Mouse (Mus musculus) embryonic fibroblast, embryonic 13.5 days (primary cell): ENCODE measurements around the gene Gmeb1. TPM values are rescaled to one million over a fixed set of nuclear protein-coding genes. Genes with fewer than 3 reads are reported as not detected.
"Not testable (repeated sequence)": the region's sequence is repeated elsewhere in the genome, so short reads cannot be mapped to it uniquely, and the experiment has no call there.

Source experiments
- H3K27ac ChIP-seq: 2 replicates; pipeline ENCODE4 v1.5.1; 2012; ENCODE audit warnings: low read length, control low read depth, inconsistent platforms; ENCODE audit not compliant: insufficient read depth
- H3K4me1 ChIP-seq: 2 replicates; pipeline ENCODE4 v1.6.1; 2011; ENCODE audit warnings: low read length; ENCODE audit not compliant: control insufficient read depth, insufficient read depth
- H3K4me3 ChIP-seq: 2 replicates; pipeline ENCODE4 v1.5.1; 2011; ENCODE audit warnings: mild to moderate bottlenecking, control low read depth, low read length; ENCODE audit not compliant: insufficient read depth
- CTCF ChIP-seq: IDR thresholded peaks from 2 replicates; pipeline ENCODE4 v1.5.1; 2011; ENCODE audit warnings: mild to moderate bottlenecking, control low read depth, low read length, moderate library complexity, borderline replicate concordance; ENCODE audit not compliant: insufficient read depth
- POLR2A ChIP-seq: IDR thresholded peaks from 2 replicates; pipeline ENCODE4 v1.6.1; 2011; ENCODE audit warnings: low read depth, mild to moderate bottlenecking, control low read depth, low read length, moderate library complexity
- polyA plus RNA-seq: library from polyadenylated mRNA; stranded (reverse); fragments of >200 nt; gene quantifications from 2 replicates; pipeline ENCODE4 v1.2.4, GENCODE M21; 2011; ENCODE audit warnings: low read depth; ENCODE audit not compliant: missing spikeins, insufficient read length

Gene Gmeb1
- polyA plus RNA-seq, 1 experiment: 20.9 TPM

- Histone ChIP-seq H3K27ac (no peak overlapping the region), H3K4me1 (no peaks in the 10 kb centered on the region), H3K4me3 (no peak overlapping the region)
- no peak for TF ChIP-seq CTCF
- no peak for TF ChIP-seq POLR2A
These were observed 21.0 kb downstream of the Gmeb1 start for GRCm38 (mm10) chr4:132240367-132240766.

GRCm38 (mm10) chr4:132238356-132238755, 23.0 kb downstream of the Gmeb1 start:
- H3K4me3 ChIP-seq: no peak overlapping the region
- H3K27ac ChIP-seq: no peak overlapping the region
- H3K4me1 ChIP-seq: no peaks in the 10 kb centered on the region
- TF ChIP-seq POLR2A (no peak), CTCF (no peak)

GRCm38 (mm10) chr4:132234710-132235109, 26.7 kb downstream of the Gmeb1 start:
- no peaks in the 10 kb centered on the region for H3K4me1 ChIP-seq
- H3K4me3 ChIP-seq: no peak overlapping the region
- no peak overlapping the region for H3K27ac ChIP-seq
- no peak for TF ChIP-seq POLR2A
- no peak for TF ChIP-seq CTCF

GRCm38 (mm10) chr4:132230422-132230821, 31.0 kb downstream of the Gmeb1 start:
- no peak for TF ChIP-seq CTCF
- TF ChIP-seq POLR2A: no peak
- no peak overlapping the region for H3K4me3 ChIP-seq
- H3K4me1 ChIP-seq: no peaks in the 10 kb centered on the region
- no peak overlapping the region for H3K27ac ChIP-seq

- not testable (repeated sequence) for H3K4me3 ChIP-seq, H3K4me1 ChIP-seq
These were observed 39.4 kb downstream of the Gmeb1 start for GRCm38 (mm10) chr4:132222001-132222400.

GRCm38 (mm10) chr4:132218439-132218838, 43.0 kb downstream of the Gmeb1 start:
- not testable (repeated sequence) for H3K4me1 ChIP-seq, H3K27ac ChIP-seq, H3K4me3 ChIP-seq

More at GRCm38 (mm10) chr4:132222001-132222400, 39.4 kb downstream of the Gmeb1 start:
- not testable (repeated sequence) for H3K27ac ChIP-seq

- TF ChIP-seq POLR2A (no peak), CTCF (no peak)
- Histone ChIP-seq H3K27ac (no peak overlapping the region), H3K4me3 (no peak overlapping the region), H3K4me1 (no peaks in the 10 kb centered on the region)
These were observed 43.6 kb downstream of the Gmeb1 start for GRCm38 (mm10) chr4:132217781-132218180.

GRCm38 (mm10) chr4:132216602-132217001, 44.8 kb downstream of the Gmeb1 start:
- Histone ChIP-seq H3K4me1 (no peaks in the 10 kb centered on the region), H3K4me3 (no peak overlapping the region), H3K27ac (no peak overlapping the region)
- TF ChIP-seq CTCF (no peak), POLR2A (no peak)

GRCm38 (mm10) chr4:132214847-132215246, 46.6 kb downstream of the Gmeb1 start:
- no peak for TF ChIP-seq POLR2A
- TF ChIP-seq CTCF: no peak
- H3K4me3 ChIP-seq: no peak overlapping the region
- H3K4me1 ChIP-seq: peaks cover 2% of the 10 kb centered on the region
- no peak overlapping the region for H3K27ac ChIP-seq

- Histone ChIP-seq H3K4me3 (peak within 1 kb of the TSS; percentile 99), H3K27ac (peak within 1 kb of the TSS; percentile 71), H3K4me1 (peaks cover 4% of the 10 kb centered on the region)
- TF ChIP-seq POLR2A (peak; percentile 59), CTCF (peak; percentile 44; the same call in 1 of the 2 replicates)
These were observed 49.3 kb downstream of the Gmeb1 start, which contains the start of gene Ythdf2 for GRCm38 (mm10) chr4:132211953-132212734. Gene Ythdf2, minus strand, starts transcription at chr4:132212303.
